Mouse (Mus musculus) heart, postnatal 0 days (tissue): ENCODE data around the gene Xpa. TPM values are rescaled to one million over a fixed set of nuclear protein-coding genes. Genes with fewer than 3 reads are reported as not detected.
A peak's percentile ranks its signal among the peaks of the same experiment; 100 is the strongest.
"Not testable (repeated sequence)": the region's sequence is repeated elsewhere in the genome, so short reads cannot be mapped to it uniquely, and the experiment has no call there.

Experiments
- ATAC-seq: fragments of 200-750 bp; cut with Nextera tagmentation; 2 replicates; pipeline ENCODE4 v1.8.0; 2017; ENCODE audit warnings: low read depth, moderate number of reproducible peaks, moderate library complexity; ENCODE audit not compliant: insufficient read depth
- DNase-seq: peaks from one replicate; pipeline ENCODE4 v3.0.0-alpha.2; 2016; ENCODE audit warnings: low spot score
- H3K27ac ChIP-seq: fragments of 300-500 bp; sonication (generic); 2 replicates; pipeline ENCODE4 v1.5.1; 2014; ENCODE audit warnings: low read depth, mild to moderate bottlenecking
- H3K27me3 ChIP-seq: fragments of 300-500 bp; sonication (generic); 2 replicates; pipeline ENCODE4 v1.6.1; 2014; ENCODE audit warnings: low read length, mixed read lengths; ENCODE audit not compliant: control insufficient read depth, insufficient read depth
- H3K36me3 ChIP-seq: fragments of 300-500 bp; sonication (generic); replicated peaks from 2 replicates; pipeline ENCODE4 v1.6.1; 2014; ENCODE audit warnings: low read length, mixed read lengths; ENCODE audit not compliant: control insufficient read depth, insufficient read depth
- H3K4me1 ChIP-seq: fragments of 300-500 bp; sonication (generic); 2 replicates; pipeline ENCODE4 v1.6.1; 2014; ENCODE audit warnings: antibody characterized with exemption; ENCODE audit not compliant: control insufficient read depth, insufficient read depth
- H3K4me2 ChIP-seq: fragments of 300-500 bp; sonication (generic); 2 replicates; pipeline ENCODE4 v1.6.1; 2014; ENCODE audit warnings: low read depth, mild to moderate bottlenecking, low read length, moderate library complexity
- H3K4me3 ChIP-seq: fragments of 300-500 bp; sonication (generic); 2 replicates; pipeline ENCODE4 v1.5.1; 2014; ENCODE audit warnings: low read depth, low read length
- H3K9ac ChIP-seq: fragments of 300-500 bp; sonication (generic); replicated peaks from 2 replicates; pipeline ENCODE4 v1.6.1; 2014; ENCODE audit warnings: low read depth, low read length, mixed read lengths
- H3K9me3 ChIP-seq: fragments of 300-500 bp; sonication (generic); replicated peaks from 2 replicates; pipeline ENCODE4 v1.6.1; 2016; ENCODE audit warnings: low read length; ENCODE audit not compliant: control insufficient read depth
- CTCF ChIP-seq: IDR thresholded peaks from 2 replicates; pipeline ENCODE4 v1.5.1; 2016; ENCODE audit warnings: antibody characterized with exemption, control low read depth, low read depth
- EP300 ChIP-seq: IDR thresholded peaks from 2 replicates; pipeline ENCODE4 v1.6.1; 2016; ENCODE audit warnings: antibody characterized with exemption, low read depth
- WGBS: fragments of 180-500 bp; shearing (Covaris S2); extraction: QIAGEN DNeasy Blood & Tissue Kit; methylation state at CpG from one replicate; pipeline ENCODE4 v1.1.7; 2014; 5-methylcytosine and 5-hydroxymethylcytosine counted together
- polyA plus RNA-seq: library from polyadenylated mRNA; unstranded; fragments of >200 nt; fragmentation: Nextera tagmentation; extraction: Ambion mirVana; gene quantifications from 2 replicates; pipeline ENCODE4 v1.2.1, GENCODE M21; 2015
- total RNA-seq: library from RNA; depleted of rRNA; stranded (reverse); fragments of >200 nt; gene quantifications from 2 replicates; pipeline ENCODE4 v1.2.3, GENCODE M21; 2014; ENCODE audit warnings: low replicate concordance

The Xpa gene
- total and polyA plus RNA-seq, 2 experiments from 2014 or later: 9.4 to 19.1 TPM

GRCm38 (mm10) chr4:46202562-46203126, 6.5 kb upstream of the Xpa start:
- Histone ChIP-seq H3K9ac (no peak overlapping the region), H3K27ac (no peak overlapping the region), H3K4me2 (peak overlapping the region; percentile 51), H3K4me3 (peak overlapping the region; percentile 9), H3K36me3 (no peaks in the 10 kb centered on the region), H3K4me1 (no peaks in the 10 kb centered on the region), H3K9me3 (0 out of 2 replicates have a peak, but pooled peaks cover 4% of the 10 kb centered on the region), H3K27me3 (peaks cover 21% of the 10 kb centered on the region; the same call in 1 of the 2 replicates)
- WGBS: 11% methylated on average over 23 of the region's 23 CpGs
- ATAC-seq (no peak), DNase-seq (no peak)
- TF ChIP-seq EP300 (no peak), CTCF (no peak)

GRCm38 (mm10) chr4:46201834-46202561, 5.9 kb upstream of the Xpa start:
- Histone ChIP-seq H3K36me3 (no peaks in the 10 kb centered on the region), H3K4me3 (peak overlapping the region; percentile 9), H3K4me1 (no peaks in the 10 kb centered on the region), H3K4me2 (peak overlapping the region; percentile 51), H3K9me3 (no peaks in the 10 kb centered on the region), H3K27me3 (peaks cover 21% of the 10 kb centered on the region; the same call in 1 of the 2 replicates), H3K9ac (no peak overlapping the region), H3K27ac (no peak overlapping the region)
- 2% methylated on average over 7 of the region's 7 CpGs for WGBS
- DNase-seq (peak; percentile 71), ATAC-seq (peak; percentile 67)
- TF ChIP-seq EP300 (no peak), CTCF (peak; percentile 82)

- no peak overlapping the region for H3K27ac ChIP-seq
- H3K4me3 ChIP-seq: no peak overlapping the region
- WGBS: 59% methylated on average over 5 of the region's 5 CpGs
- peaks cover 17% of the 10 kb centered on the region; the same call in 1 of the 2 replicates for H3K27me3 ChIP-seq
- no peak overlapping the region for H3K9ac ChIP-seq
- H3K36me3 ChIP-seq: no peaks in the 10 kb centered on the region
- H3K4me1 ChIP-seq: peaks cover 6% of the 10 kb centered on the region; the same call in 1 of the 2 replicates
- no peaks in the 10 kb centered on the region for H3K9me3 ChIP-seq
- no peak for TF ChIP-seq EP300
- TF ChIP-seq CTCF: no peak
- H3K4me2 ChIP-seq: no peak overlapping the region
- ATAC-seq (no peak), DNase-seq (no peak)
Observed at GRCm38 (mm10) chr4:46198064-46198463, 2.0 kb upstream of the Xpa start.

GRCm38 (mm10) chr4:46196513-46196912, 402 bp upstream of the Xpa start:
- H3K36me3 ChIP-seq: no peaks in the 10 kb centered on the region
- peaks cover 6% of the 10 kb centered on the region; the same call in 1 of the 2 replicates for H3K4me1 ChIP-seq
- peak overlapping the region; percentile 88 for H3K9ac ChIP-seq
- peaks cover 17% of the 10 kb centered on the region; the same call in 1 of the 2 replicates for H3K27me3 ChIP-seq
- H3K4me3 ChIP-seq: peak overlapping the region; percentile 92
- DNase-seq: no peak
- peak; percentile 12; the same call in 1 of the 2 replicates for ATAC-seq
- WGBS: 32% methylated on average over 6 of the region's 6 CpGs
- peak overlapping the region; percentile 95 for H3K4me2 ChIP-seq
- H3K27ac ChIP-seq: peak overlapping the region; percentile 68
- H3K9me3 ChIP-seq: no peaks in the 10 kb centered on the region
- TF ChIP-seq CTCF (no peak), EP300 (no peak)

GRCm38 (mm10) chr4:46192011-46192410, 4.1 kb downstream of the Xpa start:
- ATAC-seq, H3K4me2 ChIP-seq, H3K9ac ChIP-seq, H3K27me3 ChIP-seq, H3K4me3 ChIP-seq, H3K4me1 ChIP-seq, DNase-seq, H3K27ac ChIP-seq, H3K9me3 ChIP-seq: not testable (repeated sequence)
- H3K36me3 ChIP-seq: peaks cover 30% of the 10 kb centered on the region
- TF ChIP-seq CTCF: peak; percentile 29; the same call in 1 of the 2 replicates
